Mouse (Mus musculus) liver, embryonic 14.5 days (tissue): Measurements from ENCODE around the gene Klhl29.

Experiments
- CTCF ChIP-seq: IDR thresholded peaks from 2 replicates; pipeline ENCODE4 v1.5.1; 2016; ENCODE audit warnings: antibody characterized with exemption, low read depth, control low read depth
- EP300 ChIP-seq: IDR thresholded peaks from 2 replicates; pipeline ENCODE4 v1.6.1; 2016; ENCODE audit warnings: antibody characterized with exemption, low read depth

- no peak for TF ChIP-seq EP300
- TF ChIP-seq CTCF: no peak
Measured at GRCm38 (mm10) chr12:5411346-5411745, 35.9 kb upstream of the Klhl29 start.
